Mouse (Mus musculus) ovary, adult 18-20 months (tissue): Measurements from ENCODE around the gene Npm1.

Experiments used
- DNase-seq: peaks from one replicate; pipeline ENCODE4 v3.0.0; 2022; ENCODE audit warnings: low spot score, mixed read lengths

Gene Npm1

GRCm38 (mm10) chr11:33145201-33146142 is 17.5 kb downstream of the Npm1 start:
- no peak for DNase-seq

- no peak for DNase-seq
Observed at GRCm38 (mm10) chr11:33143906-33144305, 19.1 kb downstream of the Npm1 start.

- peak; percentile 26 for DNase-seq
Observed at GRCm38 (mm10) chr11:33142801-33143200, 20.2 kb downstream of the Npm1 start.

GRCm38 (mm10) chr11:33140111-33140460 is 22.9 kb downstream of the Npm1 start:
- DNase-seq, result no peak

GRCm38 (mm10) chr11:33139458-33140110 is 23.4 kb downstream of the Npm1 start:
- no peak for DNase-seq

- no peak for DNase-seq
Observed at GRCm38 (mm10) chr11:33138686-33139085, 24.3 kb downstream of the Npm1 start.

DNA sequence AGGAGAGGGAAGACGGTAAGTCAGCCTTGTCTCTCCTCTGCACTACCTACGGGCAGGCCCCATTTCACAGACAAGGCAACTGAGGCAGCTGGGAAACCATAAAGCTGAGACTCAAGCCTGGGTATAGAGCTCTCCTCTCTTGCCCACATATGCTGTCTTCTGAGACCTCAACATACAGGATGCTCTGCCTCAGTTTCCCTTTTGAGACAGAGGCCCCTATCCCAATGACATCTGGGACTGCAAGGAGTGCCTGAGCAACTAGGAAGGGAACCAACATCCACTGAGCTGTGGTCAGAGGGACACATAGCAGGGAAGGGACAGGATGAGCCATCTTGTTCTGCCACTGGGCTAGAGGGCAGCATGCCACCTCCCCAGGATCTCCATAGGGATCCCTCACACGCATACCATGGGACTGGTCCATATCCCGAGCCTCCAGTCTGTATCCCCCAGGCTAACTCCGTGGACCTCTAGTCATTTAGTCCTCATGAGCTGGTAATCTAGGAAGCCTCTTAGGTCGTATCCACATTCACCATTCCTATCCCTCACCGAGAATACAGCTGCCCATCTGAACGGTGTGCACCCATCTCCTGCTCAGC is 28.5 kb downstream of the Npm1 start:
- DNase-seq, result no peak

- no peak for DNase-seq
Observed at GRCm38 (mm10) chr11:33132619-33133338, 30.2 kb downstream of the Npm1 start.

DNA sequence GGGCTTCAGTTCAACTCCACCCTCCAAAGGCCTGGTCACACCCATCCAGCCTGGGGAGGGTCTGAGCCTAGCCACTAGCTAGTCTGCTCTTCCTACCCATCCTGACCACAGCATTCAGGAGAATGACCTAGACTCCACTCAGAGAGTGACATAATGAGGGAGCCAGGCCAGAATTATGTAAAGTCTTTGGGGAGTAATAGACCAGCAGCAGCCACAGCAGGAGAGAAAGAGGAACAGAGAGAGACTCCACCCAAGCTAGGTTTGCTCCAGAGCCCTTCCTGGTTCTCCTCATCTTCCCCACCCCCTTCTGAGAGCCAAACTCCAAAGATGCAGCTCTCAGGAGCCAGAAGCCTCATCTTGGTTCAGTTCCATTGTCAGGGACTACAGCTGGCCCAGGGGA is 35.9 kb downstream of the Npm1 start:
- DNase-seq, result no peak

- no peak for DNase-seq
Observed at GRCm38 (mm10) chr11:33122575-33123268, 40.3 kb downstream of the Npm1 start.

GRCm38 (mm10) chr11:33119556-33119955 is 43.5 kb downstream of the Npm1 start:
- DNase-seq, result no peak

DNA sequence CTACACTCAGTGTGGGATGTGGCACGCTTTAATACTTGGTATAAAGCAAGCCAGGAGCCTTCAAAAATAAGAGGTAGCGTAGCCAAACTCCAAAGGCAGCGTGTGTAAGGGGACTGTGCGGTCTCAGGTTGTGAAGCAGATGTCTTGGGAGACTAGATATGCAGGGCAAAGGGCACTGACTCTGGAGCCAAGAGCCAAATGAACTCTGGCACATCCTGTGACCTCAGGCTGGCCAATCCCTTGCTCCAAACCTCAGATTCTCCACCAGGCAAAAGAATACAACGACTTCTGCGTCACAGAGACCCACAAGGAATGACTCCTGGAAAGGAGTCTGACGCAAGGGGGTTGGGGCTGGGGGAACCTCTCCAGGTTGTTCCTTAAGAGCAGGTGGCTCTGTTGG is 43.9 kb downstream of the Npm1 start:
- DNase-seq, result no peak

DNA sequence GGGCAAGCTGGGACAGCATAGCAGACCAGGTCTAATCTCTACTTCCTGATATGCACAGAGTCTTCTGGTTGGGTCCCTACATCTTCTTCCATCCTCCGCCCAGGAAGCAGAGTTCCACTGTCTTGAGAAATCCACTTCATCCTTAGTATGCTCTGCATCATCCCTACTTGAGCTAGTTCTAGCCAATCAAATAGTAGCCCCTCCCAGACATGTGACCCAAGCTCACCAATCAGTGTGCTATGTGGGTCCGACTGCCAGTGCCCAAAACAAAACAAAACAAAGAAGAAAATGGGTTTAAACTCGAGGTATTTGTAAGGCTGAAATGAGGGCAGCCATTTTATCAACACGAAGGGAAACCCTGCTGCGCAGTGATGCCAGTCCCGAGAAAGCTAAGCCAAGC is 44.5 kb downstream of the Npm1 start:
- DNase-seq, result no peak

DNA sequence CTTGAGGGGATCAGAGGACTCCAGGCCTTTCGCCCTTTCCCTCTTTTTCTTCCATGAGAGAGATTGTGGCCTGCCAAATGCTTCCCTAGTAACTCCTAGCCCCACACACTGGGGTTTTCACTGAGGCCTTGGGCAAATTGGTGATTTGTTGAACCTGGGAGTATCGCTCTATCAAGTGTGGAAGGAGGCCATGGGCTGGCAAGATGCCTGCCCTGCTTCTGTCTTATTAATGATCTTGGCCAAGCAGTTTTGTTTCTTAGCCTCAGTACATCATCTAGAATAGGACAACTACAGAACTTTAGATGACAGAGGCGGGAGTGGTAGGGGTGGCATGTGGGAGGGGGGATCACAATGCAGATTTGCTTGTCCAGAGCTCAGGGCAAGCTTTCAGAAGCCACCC is 47.2 kb downstream of the Npm1 start:
- DNase-seq, result no peak

- no peak for DNase-seq
Observed at GRCm38 (mm10) chr11:33112407-33112806, 50.6 kb downstream of the Npm1 start.

GRCm38 (mm10) chr11:33110111-33110510 is 52.9 kb downstream of the Npm1 start:
- DNase-seq, result no peak

GRCm38 (mm10) chr11:33107540-33107939 is 55.5 kb downstream of the Npm1 start:
- no peak for DNase-seq

- no peak for DNase-seq
Observed at GRCm38 (mm10) chr11:33104911-33105316, 58.1 kb downstream of the Npm1 start.

DNA sequence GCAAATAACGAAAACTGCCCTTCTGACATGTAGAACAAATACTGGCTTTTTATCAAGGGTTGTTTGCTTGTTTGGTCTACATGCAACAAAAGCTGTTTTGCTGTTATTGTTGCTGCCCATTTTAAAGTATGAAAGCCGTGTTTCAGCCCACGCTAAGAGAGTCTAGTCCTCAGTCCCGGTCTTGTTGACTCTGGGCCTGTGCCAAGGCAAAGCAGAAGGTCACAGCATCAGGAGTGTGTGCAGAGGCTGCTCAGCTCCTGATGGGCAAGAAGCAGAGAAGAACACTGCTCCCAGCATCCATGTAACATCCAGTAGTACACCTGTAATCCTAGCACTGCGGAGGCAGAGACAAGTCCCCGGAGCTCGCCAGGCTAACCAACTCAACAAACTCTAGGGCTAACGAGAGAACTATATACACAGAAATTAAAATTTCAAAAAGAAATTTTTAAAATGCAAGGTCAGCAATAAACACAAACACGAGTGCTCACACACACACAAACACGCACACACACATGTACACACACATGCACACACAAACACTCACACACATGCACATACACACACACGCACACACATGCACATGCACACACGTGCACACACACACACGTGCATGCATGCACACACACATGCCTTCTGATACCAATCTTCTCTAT is 59.6 kb downstream of the Npm1 start:
- DNase-seq, result peak; percentile 50
